Mouse (Mus musculus) CH12.LX (cell line): ENCODE results near the gene Hfm1. TPM values are rescaled to one million over a fixed set of nuclear protein-coding genes. Genes with fewer than 3 reads are reported as not detected.

Experiments
- DNase-seq: peaks from one replicate; pipeline ENCODE4 v3.0.0-alpha.2; 2013; ENCODE audit errors: extremely low read depth
- H3K27ac ChIP-seq: 2 replicates; pipeline ENCODE4 v1.5.1; 2012; ENCODE audit warnings: low read depth, mild to moderate bottlenecking, control low read depth, moderate library complexity; ENCODE audit not compliant: insufficient read depth
- H3K27me3 ChIP-seq: replicated peaks from 2 replicates; pipeline ENCODE3; 2012; ENCODE audit warnings: inconsistent platforms
- H3K36me3 ChIP-seq, 2 experiments: replicated peaks in 1 of 2; 2 replicates each; pipeline versions ENCODE3 to v1.6.1; 2012; ENCODE audit warnings: inconsistent platforms in 1 of 2, low read length in 1 of 2, mild to moderate bottlenecking in 1 of 2, mixed read lengths in 1 of 2, moderate library complexity in 1 of 2; ENCODE audit not compliant: control insufficient read depth in 1 of 2, insufficient read depth in 1 of 2
- H3K4me1 ChIP-seq, 2 experiments: 2 replicates each; pipeline ENCODE4 v1.6.1; 2012; ENCODE audit warnings: inconsistent platforms in 1 of 2, moderate library complexity in 1 of 2; ENCODE audit not compliant: insufficient read depth in 2 of 2, control insufficient read depth in 1 of 2
- H3K4me2 ChIP-seq: 2 replicates; pipeline ENCODE4 v1.6.1; 2012; ENCODE audit warnings: low read depth, mild to moderate bottlenecking, control low read depth; ENCODE audit not compliant: poor library complexity, insufficient read depth, severe bottlenecking
- H3K4me3 ChIP-seq, 3 experiments: fragments of 150-350 bp in 1 of 3; sonication (generic) in 1 of 3; replicated peaks in 1 of 3; 2 replicates each; pipeline versions ENCODE3 to v1.5.1; 2011 to 2012; ENCODE audit warnings: low read depth in 2 of 3, low read length in 2 of 3, mild to moderate bottlenecking in 2 of 3, moderate library complexity in 2 of 3, control low read depth in 1 of 3, improper control_type of control experiment in 1 of 3, inconsistent platforms in 1 of 3, mixed read lengths in 1 of 3; ENCODE audit not compliant: poor library complexity in 1 of 3
- H3K79me2 ChIP-seq: replicated peaks from 2 replicates; pipeline ENCODE4 v1.6.1; 2012; ENCODE audit warnings: mild to moderate bottlenecking, moderate library complexity; ENCODE audit not compliant: control insufficient read depth, poor library complexity, insufficient read depth, severe bottlenecking; ENCODE audit errors: extremely low read depth
- H3K9ac ChIP-seq: 2 replicates; pipeline ENCODE4 v1.6.1; 2012; ENCODE audit warnings: low read depth, mild to moderate bottlenecking, control low read depth, moderate library complexity; ENCODE audit not compliant: insufficient read depth
- H3K9me3 ChIP-seq: replicated peaks from 2 replicates; pipeline ENCODE3; 2012; ENCODE audit warnings: low read length, inconsistent platforms, mixed read lengths
- BHLHE40 ChIP-seq: IDR thresholded peaks from 2 replicates; pipeline ENCODE4 v1.6.1; 2011; ENCODE audit warnings: mild to moderate bottlenecking, low read depth, low read length, improper control_type of control experiment
- CHD1 ChIP-seq: IDR thresholded peaks from 2 replicates; pipeline ENCODE4 v1.6.1; 2012; ENCODE audit warnings: low read depth, low read length, improper control_type of control experiment, inconsistent platforms
- CHD2 ChIP-seq: IDR thresholded peaks from 2 replicates; pipeline ENCODE4 v1.6.1; 2011; ENCODE audit warnings: low read length, improper control_type of control experiment
- ELF1 ChIP-seq: IDR thresholded peaks from 2 replicates; pipeline ENCODE4 v1.6.1; 2014; ENCODE audit warnings: low read depth, mild to moderate bottlenecking, inconsistent platforms, low read length, improper control_type of control experiment
- ETS1 ChIP-seq: conservative IDR thresholded peaks from 2 replicates; pipeline ENCODE4 v1.6.1; 2012; ENCODE audit warnings: low read depth, mild to moderate bottlenecking, inconsistent platforms, low read length, improper control_type of control experiment, moderate library complexity
- GABPA ChIP-seq: IDR thresholded peaks from 2 replicates; pipeline ENCODE4 v1.6.1; 2012; ENCODE audit warnings: low read depth, low read length, improper control_type of control experiment, inconsistent platforms; ENCODE audit not compliant: insufficient replicate concordance
- HCFC1 ChIP-seq: IDR thresholded peaks from 2 replicates; pipeline ENCODE4 v1.6.1; 2012; ENCODE audit warnings: low read depth, mild to moderate bottlenecking, inconsistent platforms, low read length, improper control_type of control experiment
- JUN ChIP-seq: IDR thresholded peaks from 2 replicates; pipeline ENCODE4 v1.6.1; 2011; ENCODE audit warnings: low read depth, mild to moderate bottlenecking, low read length, improper control_type of control experiment, moderate library complexity; ENCODE audit not compliant: insufficient read depth
- KAT2A ChIP-seq: IDR thresholded peaks from 2 replicates; pipeline ENCODE4 v1.6.1; 2012; ENCODE audit warnings: low read length, improper control_type of control experiment, inconsistent platforms; ENCODE audit not compliant: insufficient replicate concordance
- MAFK ChIP-seq: IDR thresholded peaks from 2 replicates; pipeline ENCODE4 v1.6.1; 2011; ENCODE audit warnings: low read length, improper control_type of control experiment; ENCODE audit not compliant: insufficient replicate concordance
- MAX ChIP-seq: IDR thresholded peaks from 2 replicates; pipeline ENCODE4 v1.6.1; 2011; ENCODE audit warnings: low read length, improper control_type of control experiment
- MEF2A ChIP-seq: IDR thresholded peaks from 2 replicates; pipeline ENCODE4 v1.6.1; 2014; ENCODE audit warnings: low read depth, mild to moderate bottlenecking, inconsistent platforms, low read length, improper control_type of control experiment, borderline replicate concordance
- MXI1 ChIP-seq: IDR thresholded peaks from 2 replicates; pipeline ENCODE4 v1.6.1; 2011; ENCODE audit warnings: mild to moderate bottlenecking, low read depth, low read length, improper control_type of control experiment
- MYC ChIP-seq: IDR thresholded peaks from 2 replicates; pipeline ENCODE4 v1.6.1; 2011; ENCODE audit warnings: low read depth, mild to moderate bottlenecking, improper control_type of control experiment, low read length
- NELFE ChIP-seq: IDR thresholded peaks from 2 replicates; pipeline ENCODE4 v1.6.1; 2011; ENCODE audit warnings: low read depth, low read length, improper control_type of control experiment
- NRF1 ChIP-seq: IDR thresholded peaks from 2 replicates; pipeline ENCODE4 v1.6.1; 2014; ENCODE audit warnings: low read depth, mild to moderate bottlenecking, inconsistent platforms, low read length, improper control_type of control experiment, moderate library complexity
- POLR2A ChIP-seq: IDR thresholded peaks from 2 replicates; pipeline ENCODE4 v1.6.1; 2011; ENCODE audit warnings: low read depth, mild to moderate bottlenecking, improper control_type of control experiment, low read length
- POLR2AphosphoS2 ChIP-seq: IDR thresholded peaks from 2 replicates; pipeline ENCODE4 v1.6.1; 2011; ENCODE audit warnings: low read depth, low read length, improper control_type of control experiment
- RAD21 ChIP-seq: IDR thresholded peaks from 2 replicates; pipeline ENCODE4 v1.6.1; 2011; ENCODE audit warnings: low read depth, mild to moderate bottlenecking, low read length, improper control_type of control experiment, moderate library complexity
- RCOR1 ChIP-seq: conservative IDR thresholded peaks from 2 replicates; pipeline ENCODE4 v1.6.1; 2012; ENCODE audit warnings: low read depth, mild to moderate bottlenecking, inconsistent platforms, low read length, improper control_type of control experiment
- SIN3A ChIP-seq: IDR thresholded peaks from 2 replicates; pipeline ENCODE4 v1.6.1; 2012; ENCODE audit warnings: low read length, improper control_type of control experiment, inconsistent platforms
- TBP ChIP-seq: conservative IDR thresholded peaks from 2 replicates; pipeline ENCODE4 v1.6.1; 2011; ENCODE audit warnings: low read depth, low read length, improper control_type of control experiment
- TCF12 ChIP-seq: IDR thresholded peaks from 2 replicates; pipeline ENCODE4 v1.6.1; 2014; ENCODE audit warnings: low read depth, mild to moderate bottlenecking, inconsistent platforms, low read length, improper control_type of control experiment
- UBTF ChIP-seq: IDR thresholded peaks from 2 replicates; pipeline ENCODE4 v1.6.1; 2012; ENCODE audit warnings: low read depth, mild to moderate bottlenecking, inconsistent platforms, low read length, improper control_type of control experiment, moderate library complexity
- USF1 ChIP-seq: IDR thresholded peaks from 2 replicates; pipeline ENCODE4 v1.6.1; 2014; ENCODE audit warnings: low read depth, mild to moderate bottlenecking, inconsistent platforms, low read length, improper control_type of control experiment
- ZKSCAN1 ChIP-seq: IDR thresholded peaks from 2 replicates; pipeline ENCODE4 v1.6.1; 2012; ENCODE audit warnings: low read depth, inconsistent platforms, low read length, improper control_type of control experiment, borderline replicate concordance
- ZMIZ1 ChIP-seq: IDR thresholded peaks from 2 replicates; pipeline ENCODE4 v1.6.1; 2012; ENCODE audit warnings: low read depth, mild to moderate bottlenecking, inconsistent platforms, low read length, improper control_type of control experiment
- dilution Hi-C: fragments of 300-500 bp; cut with MboI; formaldehyde crosslinking; loops from 2 replicates; pipeline ENCODE4 v1.14.3; 2020; ENCODE audit warnings: low sequenced_read_pairs; ENCODE audit not compliant: extremely low pct_unique_long_range_greater_than_20kb, extremely low pct_ligation_motif_present
- in situ Hi-C: fragments of 300-500 bp; cut with MboI; formaldehyde crosslinking; loops from 3 replicates; pipeline ENCODE4 v1.14.3; 2019; ENCODE audit warnings: low sequenced_read_pairs, low pct_ligation_motif_present, low pct_unique_long_range_greater_than_20kb, mixed read lengths
- polyA plus RNA-seq: library from polyadenylated mRNA; unstranded; fragments of >175 nt; gene quantifications from 2 replicates; pipeline ENCODE4 v1.2.1, GENCODE M21; 2012; ENCODE audit warnings: low read depth; ENCODE audit not compliant: insufficient read length
- total RNA-seq, 2 experiments: library from RNA; depleted of rRNA; stranded (reverse); fragments of 300-350 nt in 1 of 2; fragments of >200 nt in 1 of 2; gene quantifications; 2 replicates each; pipeline ENCODE4 v1.2.3; 2012 to 2014

The Hfm1 gene
- total and polyA plus RNA-seq, 3 experiments: not detected

DNA sequence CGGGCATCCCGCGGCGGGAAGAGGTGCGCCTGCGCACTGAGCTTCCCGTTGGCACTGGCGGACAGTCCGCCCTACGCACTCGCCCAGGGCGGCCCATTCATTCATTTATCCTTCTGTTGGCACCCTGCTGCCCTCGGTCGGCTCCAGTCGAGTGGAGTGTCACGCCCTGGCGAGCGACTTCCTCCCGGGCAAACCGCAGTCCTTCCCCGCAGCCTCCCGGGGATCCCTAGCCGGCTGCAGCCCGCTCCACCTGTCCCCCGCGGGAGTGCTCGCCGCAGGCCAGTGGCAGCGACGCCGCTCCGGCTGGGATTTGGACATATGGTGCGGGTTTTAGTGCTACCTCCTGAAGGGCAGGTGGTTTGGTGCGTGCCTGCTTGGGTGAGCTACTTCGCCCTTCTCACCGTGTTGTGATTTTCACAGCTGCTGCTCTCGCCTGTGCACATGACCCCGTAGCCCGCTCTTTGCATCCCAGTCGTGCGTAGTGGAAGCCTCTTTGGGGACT is 38.4 kb upstream of the Hfm1 start:
- H3K79me2 ChIP-seq: peaks cover 19% of the 10 kb centered on the region
- in situ Hi-C loops (no loop called here), dilution Hi-C loops (no loop called here)
- DNase-seq: peak; percentile 49
- H3K9ac ChIP-seq: peak overlapping the region; percentile 75
- peaks cover 1 to 25% of the 10 kb centered on the region in 2 experiments; a peak in 3 of 4 replicates for H3K4me1 ChIP-seq
- H3K36me3 ChIP-seq: peaks cover 10 to 25% of the 10 kb centered on the region in 2 experiments
- H3K4me2 ChIP-seq: peak overlapping the region; percentile 96; the same call in 1 of the 2 replicates
- no peaks in the 10 kb centered on the region for H3K27me3 ChIP-seq
- H3K9me3 ChIP-seq: no peaks in the 10 kb centered on the region
- peak overlapping the region; percentile 14 for H3K27ac ChIP-seq
- peak; percentile 74; the same call in 1 of the 2 replicates for TF ChIP-seq SIN3A
- TF ChIP-seq RCOR1: no peak
- TF ChIP-seq MYC: no peak
- peak; percentile 7; the same call in 1 of the 2 replicates for TF ChIP-seq MAX
- TF ChIP-seq MXI1: 0 out of 2 replicates have a peak, but pooled peaks have one; percentile 28
- peak; percentile 65 for TF ChIP-seq BHLHE40
- TF ChIP-seq KAT2A: 0 out of 2 replicates have a peak, but pooled peaks have one; percentile 2
- TF ChIP-seq USF1: no peak
- TF ChIP-seq JUN: no peak
- no peak for TF ChIP-seq UBTF
- TF ChIP-seq GABPA: no peak
- peak overlapping the region; percentile 83 to 98 (median 86) for H3K4me3 ChIP-seq

DNA sequence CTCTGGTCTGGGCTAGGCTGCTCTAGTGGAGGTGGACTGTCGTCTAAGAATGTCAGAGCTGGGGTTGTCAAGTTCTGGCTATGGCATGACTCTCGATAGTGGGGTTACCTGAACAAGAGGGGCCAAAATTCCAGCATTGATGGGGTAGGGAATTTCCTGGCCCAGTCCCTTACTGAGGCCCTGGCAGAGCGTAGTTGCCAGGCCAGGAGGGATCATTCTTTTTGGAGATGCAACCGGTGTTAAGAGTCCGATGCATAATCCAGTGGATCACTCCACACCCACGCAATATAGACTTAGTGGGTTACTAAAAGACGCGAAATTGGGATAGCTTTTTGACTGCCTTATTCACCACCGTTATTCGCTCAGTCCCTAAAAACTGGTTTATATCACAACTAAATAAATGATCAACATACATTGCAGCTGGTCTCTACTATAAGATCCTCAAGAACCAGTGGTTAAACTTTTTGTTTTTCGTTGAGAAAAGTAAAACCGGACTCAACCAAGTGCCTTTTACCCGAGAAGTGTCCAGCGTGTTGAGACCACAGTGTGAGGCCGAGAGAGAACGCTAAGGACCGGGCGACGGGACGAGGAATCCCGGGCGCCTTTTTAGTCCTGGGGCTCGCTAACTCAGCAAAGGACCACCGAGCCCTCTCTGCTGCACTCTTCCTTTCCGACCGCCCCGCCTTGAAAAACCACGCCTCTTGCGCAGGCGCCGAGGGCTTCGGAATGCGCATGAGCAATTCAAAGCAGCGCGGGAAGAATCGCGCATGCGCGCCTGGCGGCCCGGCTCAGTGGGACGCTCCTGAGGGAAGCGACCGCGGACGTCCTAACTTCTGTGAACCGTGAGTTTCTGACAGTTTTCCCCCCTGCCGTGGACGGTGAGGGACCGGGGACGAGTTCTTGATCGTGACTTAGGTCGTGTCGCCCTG is 37.7 kb upstream of the Hfm1 start, which contains the start of gene Cdc7:
Gene Cdc7 (plus strand): TSS at position 739 of the 929 bp plus-strand sequence.
- Histone ChIP-seq H3K36me3 (peaks cover 4 to 18% of the 10 kb centered on the region in 2 experiments), H3K27me3 (no peaks in the 10 kb centered on the region), H3K9me3 (no peaks in the 10 kb centered on the region), H3K4me2 (peak within 1 kb of the TSS; percentile 96), H3K27ac (peak within 1 kb of the TSS; percentile 14), H3K79me2 (peaks cover 19% of the 10 kb centered on the region), H3K9ac (peak within 1 kb of the TSS; percentile 75), H3K4me1 (peaks cover 4 to 29% of the 10 kb centered on the region in 2 experiments; a peak in 3 of 4 replicates), H3K4me3 (peak within 1 kb of the TSS; percentile 83 to 98 (median 86))
- in situ Hi-C loops: no loop called here
- dilution Hi-C loops: no loop called here
- DNase-seq: peak; percentile 90
- TF ChIP-seq SIN3A (0 out of 2 replicates have a peak, but pooled peaks have one; percentile 3), RAD21 (no peak), TCF12 (peak; percentile 78), TBP (peak; percentile 60; the same call in 1 of the 2 replicates), RCOR1 (no peak), ZKSCAN1 (no peak), HCFC1 (peak; percentile 66), MEF2A (no peak; the same call in 1 of the 2 replicates), NELFE (peak; percentile 95), ETS1 (no peak), BHLHE40 (no peak), POLR2A (peak; percentile 95), ZMIZ1 (peak; percentile 82), ELF1 (peak; percentile 51; the same call in 1 of the 2 replicates), JUN (no peak), KAT2A (peak; percentile 72; the same call in 1 of the 2 replicates), GABPA (no peak), CHD1 (no peak), POLR2AphosphoS2 (peak; percentile 86; the same call in 1 of the 2 replicates), CHD2 (no peak), MAFK (no peak), NRF1 (peak; percentile 95), MXI1 (no peak; the same call in 1 of the 2 replicates)
